Mouse (Mus musculus) CH12.LX (cell line): ENCODE results near the gene Prph2. TPM values are rescaled to one million over a fixed set of nuclear protein-coding genes. Genes with fewer than 3 reads are reported as not detected.

Experiments
- DNase-seq: peaks from one replicate; pipeline ENCODE4 v3.0.0-alpha.2; 2013; ENCODE audit errors: extremely low read depth
- H3K27ac ChIP-seq: 2 replicates; pipeline ENCODE4 v1.5.1; 2012; ENCODE audit warnings: low read depth, mild to moderate bottlenecking, control low read depth, moderate library complexity; ENCODE audit not compliant: insufficient read depth
- H3K27me3 ChIP-seq: replicated peaks from 2 replicates; pipeline ENCODE3; 2012; ENCODE audit warnings: inconsistent platforms
- H3K36me3 ChIP-seq, 2 experiments: replicated peaks in 1 of 2; 2 replicates each; pipeline versions ENCODE3 to v1.6.1; 2012; ENCODE audit warnings: inconsistent platforms in 1 of 2, low read length in 1 of 2, mild to moderate bottlenecking in 1 of 2, mixed read lengths in 1 of 2, moderate library complexity in 1 of 2; ENCODE audit not compliant: control insufficient read depth in 1 of 2, insufficient read depth in 1 of 2
- H3K4me1 ChIP-seq, 2 experiments: 2 replicates each; pipeline ENCODE4 v1.6.1; 2012; ENCODE audit warnings: inconsistent platforms in 1 of 2, moderate library complexity in 1 of 2; ENCODE audit not compliant: insufficient read depth in 2 of 2, control insufficient read depth in 1 of 2
- H3K4me2 ChIP-seq: 2 replicates; pipeline ENCODE4 v1.6.1; 2012; ENCODE audit warnings: low read depth, mild to moderate bottlenecking, control low read depth; ENCODE audit not compliant: poor library complexity, insufficient read depth, severe bottlenecking
- H3K4me3 ChIP-seq, 3 experiments: fragments of 150-350 bp in 1 of 3; sonication (generic) in 1 of 3; replicated peaks in 1 of 3; 2 replicates each; pipeline versions ENCODE3 to v1.5.1; 2011 to 2012; ENCODE audit warnings: low read depth in 2 of 3, low read length in 2 of 3, mild to moderate bottlenecking in 2 of 3, moderate library complexity in 2 of 3, control low read depth in 1 of 3, improper control_type of control experiment in 1 of 3, inconsistent platforms in 1 of 3, mixed read lengths in 1 of 3; ENCODE audit not compliant: poor library complexity in 1 of 3
- H3K79me2 ChIP-seq: replicated peaks from 2 replicates; pipeline ENCODE4 v1.6.1; 2012; ENCODE audit warnings: mild to moderate bottlenecking, moderate library complexity; ENCODE audit not compliant: control insufficient read depth, poor library complexity, insufficient read depth, severe bottlenecking; ENCODE audit errors: extremely low read depth
- H3K9ac ChIP-seq: 2 replicates; pipeline ENCODE4 v1.6.1; 2012; ENCODE audit warnings: low read depth, mild to moderate bottlenecking, control low read depth, moderate library complexity; ENCODE audit not compliant: insufficient read depth
- H3K9me3 ChIP-seq: replicated peaks from 2 replicates; pipeline ENCODE3; 2012; ENCODE audit warnings: low read length, inconsistent platforms, mixed read lengths
- CHD1 ChIP-seq: IDR thresholded peaks from 2 replicates; pipeline ENCODE4 v1.6.1; 2012; ENCODE audit warnings: low read depth, low read length, improper control_type of control experiment, inconsistent platforms
- CTCF ChIP-seq, 2 experiments: IDR thresholded peaks in 1 of 2; conservative IDR thresholded peaks in 1 of 2; 2 replicates each; pipeline ENCODE4 v1.5.1; 2011 to 2012; ENCODE audit warnings: low read depth in 2 of 2, low read length in 2 of 2, improper control_type of control experiment in 1 of 2, inconsistent platforms in 1 of 2, mild to moderate bottlenecking in 1 of 2, moderate library complexity in 1 of 2
- GABPA ChIP-seq: IDR thresholded peaks from 2 replicates; pipeline ENCODE4 v1.6.1; 2012; ENCODE audit warnings: low read depth, low read length, improper control_type of control experiment, inconsistent platforms; ENCODE audit not compliant: insufficient replicate concordance
- HCFC1 ChIP-seq: IDR thresholded peaks from 2 replicates; pipeline ENCODE4 v1.6.1; 2012; ENCODE audit warnings: low read depth, mild to moderate bottlenecking, inconsistent platforms, low read length, improper control_type of control experiment
- JUN ChIP-seq: IDR thresholded peaks from 2 replicates; pipeline ENCODE4 v1.6.1; 2011; ENCODE audit warnings: low read depth, mild to moderate bottlenecking, low read length, improper control_type of control experiment, moderate library complexity; ENCODE audit not compliant: insufficient read depth
- MAX ChIP-seq: IDR thresholded peaks from 2 replicates; pipeline ENCODE4 v1.6.1; 2011; ENCODE audit warnings: low read length, improper control_type of control experiment
- MEF2A ChIP-seq: IDR thresholded peaks from 2 replicates; pipeline ENCODE4 v1.6.1; 2014; ENCODE audit warnings: low read depth, mild to moderate bottlenecking, inconsistent platforms, low read length, improper control_type of control experiment, borderline replicate concordance
- MXI1 ChIP-seq: IDR thresholded peaks from 2 replicates; pipeline ENCODE4 v1.6.1; 2011; ENCODE audit warnings: mild to moderate bottlenecking, low read depth, low read length, improper control_type of control experiment
- MYC ChIP-seq: IDR thresholded peaks from 2 replicates; pipeline ENCODE4 v1.6.1; 2011; ENCODE audit warnings: low read depth, mild to moderate bottlenecking, improper control_type of control experiment, low read length
- NELFE ChIP-seq: IDR thresholded peaks from 2 replicates; pipeline ENCODE4 v1.6.1; 2011; ENCODE audit warnings: low read depth, low read length, improper control_type of control experiment
- NRF1 ChIP-seq: IDR thresholded peaks from 2 replicates; pipeline ENCODE4 v1.6.1; 2014; ENCODE audit warnings: low read depth, mild to moderate bottlenecking, inconsistent platforms, low read length, improper control_type of control experiment, moderate library complexity
- POLR2A ChIP-seq: IDR thresholded peaks from 2 replicates; pipeline ENCODE4 v1.6.1; 2011; ENCODE audit warnings: low read depth, mild to moderate bottlenecking, improper control_type of control experiment, low read length
- RAD21 ChIP-seq: IDR thresholded peaks from 2 replicates; pipeline ENCODE4 v1.6.1; 2011; ENCODE audit warnings: low read depth, mild to moderate bottlenecking, low read length, improper control_type of control experiment, moderate library complexity
- SIN3A ChIP-seq: IDR thresholded peaks from 2 replicates; pipeline ENCODE4 v1.6.1; 2012; ENCODE audit warnings: low read length, improper control_type of control experiment, inconsistent platforms
- SMC3 ChIP-seq: IDR thresholded peaks from 2 replicates; pipeline ENCODE4 v1.6.1; 2011; ENCODE audit warnings: low read depth, low read length, improper control_type of control experiment
- TCF12 ChIP-seq: IDR thresholded peaks from 2 replicates; pipeline ENCODE4 v1.6.1; 2014; ENCODE audit warnings: low read depth, mild to moderate bottlenecking, inconsistent platforms, low read length, improper control_type of control experiment
- UBTF ChIP-seq: IDR thresholded peaks from 2 replicates; pipeline ENCODE4 v1.6.1; 2012; ENCODE audit warnings: low read depth, mild to moderate bottlenecking, inconsistent platforms, low read length, improper control_type of control experiment, moderate library complexity
- USF2 ChIP-seq: conservative IDR thresholded peaks from 2 replicates; pipeline ENCODE4 v1.6.1; 2011; ENCODE audit warnings: low read depth, low read length, improper control_type of control experiment
- ZC3H11A ChIP-seq: IDR thresholded peaks from 2 replicates; pipeline ENCODE4 v1.6.1; 2012; ENCODE audit warnings: low read depth, mild to moderate bottlenecking, inconsistent platforms, low read length, improper control_type of control experiment
- ZKSCAN1 ChIP-seq: IDR thresholded peaks from 2 replicates; pipeline ENCODE4 v1.6.1; 2012; ENCODE audit warnings: low read depth, inconsistent platforms, low read length, improper control_type of control experiment, borderline replicate concordance
- ZMIZ1 ChIP-seq: IDR thresholded peaks from 2 replicates; pipeline ENCODE4 v1.6.1; 2012; ENCODE audit warnings: low read depth, mild to moderate bottlenecking, inconsistent platforms, low read length, improper control_type of control experiment
- ZNF384 ChIP-seq: IDR thresholded peaks from 2 replicates; pipeline ENCODE4 v1.6.1; 2012; ENCODE audit warnings: low read depth, low read length, improper control_type of control experiment, inconsistent platforms
- dilution Hi-C: fragments of 300-500 bp; cut with MboI; formaldehyde crosslinking; loops from 2 replicates; pipeline ENCODE4 v1.14.3; 2020; ENCODE audit warnings: low sequenced_read_pairs; ENCODE audit not compliant: extremely low pct_unique_long_range_greater_than_20kb, extremely low pct_ligation_motif_present
- in situ Hi-C: fragments of 300-500 bp; cut with MboI; formaldehyde crosslinking; loops from 3 replicates; pipeline ENCODE4 v1.14.3; 2019; ENCODE audit warnings: low sequenced_read_pairs, low pct_ligation_motif_present, low pct_unique_long_range_greater_than_20kb, mixed read lengths
- polyA plus RNA-seq: library from polyadenylated mRNA; unstranded; fragments of >175 nt; gene quantifications from 2 replicates; pipeline ENCODE4 v1.2.1, GENCODE M21; 2012; ENCODE audit warnings: low read depth; ENCODE audit not compliant: insufficient read length
- total RNA-seq, 2 experiments: library from RNA; depleted of rRNA; stranded (reverse); fragments of 300-350 nt in 1 of 2; fragments of >200 nt in 1 of 2; gene quantifications; 2 replicates each; pipeline ENCODE4 v1.2.3; 2012 to 2014

Gene Prph2
- total and polyA plus RNA-seq, 3 experiments, result not detected

DNA sequence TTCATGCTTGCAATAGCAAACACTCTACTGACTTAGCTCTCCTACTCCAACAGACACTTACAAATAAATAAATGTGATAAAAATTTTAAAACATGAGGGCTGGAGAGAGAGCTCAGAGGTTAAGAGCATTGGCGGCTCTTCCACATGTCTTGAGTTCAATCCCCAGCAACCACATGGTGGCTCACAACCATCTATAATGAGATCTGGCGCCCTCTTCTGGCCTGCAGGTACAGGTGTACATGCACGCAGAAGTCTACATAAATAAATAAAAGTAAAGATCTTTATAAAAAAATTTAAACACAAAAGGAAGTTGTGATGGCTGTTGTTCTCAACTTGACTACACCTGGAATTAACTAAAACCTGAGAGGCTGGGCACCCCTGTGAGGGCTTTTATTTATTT is 34.6 kb upstream of the Prph2 start:
- Histone ChIP-seq H3K79me2 (no peaks in the 10 kb centered on the region), H3K9me3 (no peaks in the 10 kb centered on the region), H3K4me2 (no peak overlapping the region), H3K27me3 (no peaks in the 10 kb centered on the region), H3K9ac (no peak overlapping the region), H3K27ac (no peak overlapping the region), H3K4me1 (peaks cover 10 to 15% of the 10 kb centered on the region in 2 experiments), H3K4me3 (no peak overlapping the region), H3K36me3 (peaks cover 0 to 23% of the 10 kb centered on the region in 2 experiments)
- no peak for DNase-seq
- dilution Hi-C loops, result no loop called here
- TF ChIP-seq MYC (peak; percentile 65; the same call in 1 of the 2 replicates), SMC3 (peak; percentile 47), CTCF (conservative IDR thresholded peaks at IDR 0.05 in 1 of 2, IDR thresholded peaks at IDR 0.05 in 1 of 2; ENCODE audit: low read depth in 2 of 2, low read length in 2 of 2) (peak in 1 of 2 experiments; percentile 65; a peak in 3 of 4 replicates), USF2 (no peak), RAD21 (peak; percentile 35)
- in situ Hi-C loops, result no loop called here

DNA sequence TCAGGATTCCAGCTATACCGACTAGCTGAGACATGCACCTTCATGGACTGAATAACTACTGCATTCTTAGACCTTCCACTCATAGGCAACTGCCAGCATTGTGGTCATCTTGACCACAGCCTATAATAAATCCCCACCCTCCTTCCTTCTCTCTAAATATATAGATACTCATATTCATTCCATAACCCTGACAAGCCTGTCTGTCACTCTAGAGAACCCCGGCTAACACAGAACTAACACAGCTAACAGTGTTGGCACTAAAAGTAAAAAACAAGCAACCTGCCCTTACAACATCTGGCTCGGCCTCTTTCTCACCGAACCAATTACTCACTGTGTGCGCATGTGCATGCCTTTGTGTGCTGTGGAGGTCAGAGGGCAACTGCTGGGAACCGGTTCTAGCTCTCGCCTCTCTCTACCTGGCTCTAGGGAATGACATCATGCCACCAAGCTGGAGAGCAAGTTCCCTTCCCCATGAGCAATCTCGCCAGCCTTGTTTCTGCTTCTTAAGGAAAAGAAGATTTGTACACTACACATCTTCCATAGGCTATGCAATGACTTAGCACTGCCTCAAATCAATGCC is 33.8 kb upstream of the Prph2 start:
- Histone ChIP-seq H3K4me2 (no peak overlapping the region), H3K9me3 (no peaks in the 10 kb centered on the region), H3K27me3 (no peaks in the 10 kb centered on the region), H3K9ac (no peak overlapping the region), H3K4me1 (peaks cover 7 to 12% of the 10 kb centered on the region in 2 experiments), H3K4me3 (no peak overlapping the region), H3K79me2 (no peaks in the 10 kb centered on the region), H3K27ac (no peak overlapping the region), H3K36me3 (peaks cover 0 to 20% of the 10 kb centered on the region in 2 experiments)
- DNase-seq, result no peak
- in situ Hi-C loops, result no loop called here
- dilution Hi-C loops, result no loop called here
- TF ChIP-seq ZMIZ1 (no peak), ZC3H11A (no peak), JUN (no peak), POLR2A (no peak), UBTF (no peak), RAD21 (no peak), GABPA (no peak), CHD1 (no peak), MAX (no peak), HCFC1 (no peak), NRF1 (no peak), SMC3 (no peak), SIN3A (no peak), ZKSCAN1 (no peak), MXI1 (no peak), ZNF384 (no peak), MEF2A (no peak), CTCF (conservative IDR thresholded peaks at IDR 0.05 in 1 of 2, IDR thresholded peaks at IDR 0.05 in 1 of 2; ENCODE audit: low read depth in 2 of 2, low read length in 2 of 2) (no peak), TCF12 (no peak), NELFE (no peak)
